Mouse (Mus musculus) small intestine, adult 2 months (tissue): ENCODE results near the gene Hint1.

Experiments used
- CTCF ChIP-seq: fragments of 200-500 bp; IDR thresholded peaks from 2 replicates; pipeline ENCODE4 v1.5.1; 2012; ENCODE audit warnings: low read depth, mild to moderate bottlenecking, control low read depth, inconsistent platforms, low read length, moderate library complexity, mixed read lengths; ENCODE audit not compliant: insufficient replicate concordance, insufficient read length; ENCODE audit errors: extremely low read depth
- POLR2A ChIP-seq: fragments of 200-500 bp; IDR thresholded peaks from 2 replicates; pipeline ENCODE4 v1.6.1; 2012; ENCODE audit warnings: low read depth, mild to moderate bottlenecking, control low read depth, inconsistent platforms, low read length, moderate library complexity

- TF ChIP-seq CTCF (no peak), POLR2A (no peak)
Observed at GRCm38 (mm10) chr11:54891341-54891740, 25.2 kb downstream of the Hint1 start.
